Mouse (Mus musculus): ENCODE results near the gene Ttll7.

Gene Ttll7

GRCm38 (mm10) chr3:146851966-146852891 is at the start of gene Ttll7:
Gene Ttll7, plus strand, starts transcription at chr3:146852367.
- DNase-seq (ENCODE audit: low spot score in 2 of 2), result peak; percentile 84

GRCm38 (mm10) chr3:146812041-146812878 is 39.9 kb upstream of the Ttll7 start:
- peak in 1 of 2 experiments; percentile 2 for DNase-seq (ENCODE audit: low spot score in 2 of 2)

GRCm38 (mm10) chr3:146812901-146813393 is 39.2 kb upstream of the Ttll7 start, which contains the start of gene Prkacb:
Gene Prkacb, minus strand, starts transcription at chr3:146812990.
- peak; percentile 79 for DNase-seq (ENCODE audit: low spot score in 2 of 2)

GRCm38 (mm10) chr3:146813624-146814023 is 38.5 kb upstream of the Ttll7 start:
- no peak for DNase-seq (ENCODE audit: low spot score in 2 of 2)

- peak in 1 of 2 experiments; percentile 10 for DNase-seq (ENCODE audit: low spot score in 2 of 2)
Measured at GRCm38 (mm10) chr3:146820718-146821117, 31.4 kb upstream of the Ttll7 start.

- no peak for DNase-seq (ENCODE audit: low spot score in 2 of 2)
Measured at GRCm38 (mm10) chr3:146842766-146843165, 9.4 kb upstream of the Ttll7 start.

- no peak for DNase-seq (ENCODE audit: low spot score in 2 of 2)
Measured at GRCm38 (mm10) chr3:146843470-146843869, 8.7 kb upstream of the Ttll7 start.

GRCm38 (mm10) chr3:146846237-146846636 is 5.9 kb upstream of the Ttll7 start:
- DNase-seq (ENCODE audit: low spot score in 2 of 2), result no peak

- DNase-seq (ENCODE audit: low spot score in 2 of 2), result no peak
Measured at GRCm38 (mm10) chr3:146848112-146848511, 4.1 kb upstream of the Ttll7 start.

- no peak for DNase-seq (ENCODE audit: low spot score in 2 of 2)
Measured at GRCm38 (mm10) chr3:146849360-146849759, 2.8 kb upstream of the Ttll7 start.

GRCm38 (mm10) chr3:146854473-146855087 is 2.4 kb downstream of the Ttll7 start:
- DNase-seq (ENCODE audit: low spot score in 2 of 2), result no peak

- DNase-seq (ENCODE audit: low spot score in 2 of 2), result peak in 1 of 2 experiments; percentile 22
Measured at GRCm38 (mm10) chr3:146857373-146857772, 5.2 kb downstream of the Ttll7 start.

GRCm38 (mm10) chr3:146860308-146860707 is 8.1 kb downstream of the Ttll7 start:
- no peak for DNase-seq (ENCODE audit: low spot score in 2 of 2)

GRCm38 (mm10) chr3:146866563-146866962 is 14.4 kb downstream of the Ttll7 start:
- DNase-seq (ENCODE audit: low spot score in 2 of 2), result no peak

GRCm38 (mm10) chr3:146871954-146872353 is 19.8 kb downstream of the Ttll7 start:
- no peak for DNase-seq (ENCODE audit: low spot score in 2 of 2)

GRCm38 (mm10) chr3:146875929-146876328 is 23.8 kb downstream of the Ttll7 start:
- no peak for DNase-seq (ENCODE audit: low spot score in 2 of 2)

GRCm38 (mm10) chr3:146893931-146894330 is 41.8 kb downstream of the Ttll7 start:
- DNase-seq (ENCODE audit: low spot score in 2 of 2), result no peak

- no peak for DNase-seq (ENCODE audit: low spot score in 2 of 2)
Measured at GRCm38 (mm10) chr3:146896581-146896980, 44.4 kb downstream of the Ttll7 start.

- no peak for DNase-seq (ENCODE audit: low spot score in 2 of 2)
Measured at GRCm38 (mm10) chr3:146900094-146900493, 47.9 kb downstream of the Ttll7 start.

- DNase-seq (ENCODE audit: low spot score in 2 of 2), result no peak
Measured at GRCm38 (mm10) chr3:146901729-146902128, 49.6 kb downstream of the Ttll7 start.

GRCm38 (mm10) chr3:146905606-146906005 is 53.4 kb downstream of the Ttll7 start:
- no peak for DNase-seq (ENCODE audit: low spot score in 2 of 2)

GRCm38 (mm10) chr3:146908922-146909321 is 56.8 kb downstream of the Ttll7 start:
- no peak for DNase-seq (ENCODE audit: low spot score in 2 of 2)

All from right cerebral cortex, postnatal 36 days (tissue).